Mouse (Mus musculus): ENCODE data around the gene Tfb2m.

DNA sequence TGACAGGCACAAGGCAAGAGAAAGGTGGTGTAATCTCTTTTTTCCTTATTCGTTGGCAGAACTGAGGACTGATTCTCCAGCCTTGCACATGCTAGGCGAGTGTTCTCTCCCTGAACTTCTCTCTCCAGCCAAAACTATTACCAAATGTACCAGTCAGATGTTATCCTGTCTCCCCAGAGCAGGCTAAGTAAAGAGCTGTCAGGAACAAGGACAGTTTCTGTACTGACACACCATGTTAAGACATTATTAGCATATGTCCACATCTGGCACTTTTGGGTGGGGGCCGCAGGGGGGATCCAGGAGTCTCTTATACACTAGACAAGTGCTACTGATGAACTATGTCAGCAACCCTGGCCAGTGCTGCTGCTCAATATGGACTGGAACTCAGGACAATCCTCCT lies 10.9 kb upstream of the Tfb2m start:
- TF ChIP-seq POLR2AphosphoS2 (IDR thresholded peaks at IDR 0.05; ENCODE audit: insufficient read length, low read depth) = no peak
- TF ChIP-seq POLR2A (IDR thresholded peaks at IDR 0.05; ENCODE audit: insufficient read length, low read depth) = no peak
- no peak for TF ChIP-seq MAX (IDR thresholded peaks at IDR 0.05; ENCODE audit: low read depth)
- no peak for TF ChIP-seq USF1 (IDR thresholded peaks at IDR 0.05; ENCODE audit: low read depth)
- TF ChIP-seq TCF3 (IDR thresholded peaks at IDR 0.05; ENCODE audit: insufficient read length, low read depth) = no peak
- TF ChIP-seq REST (IDR thresholded peaks at IDR 0.05; ENCODE audit: insufficient read depth, insufficient read length) = no peak
